Mouse (Mus musculus) neural tube, embryonic 12.5 days (tissue): ENCODE data around the gene Ift22. TPM values are rescaled to one million over a fixed set of nuclear protein-coding genes. Genes with fewer than 3 reads are reported as not detected.
A peak's percentile ranks its signal among the peaks of the same experiment; 100 is the strongest.
"Not testable (repeated sequence)": the region's sequence is repeated elsewhere in the genome, so short reads cannot be mapped to it uniquely, and the experiment has no call there.

ENCODE experiments used
- ATAC-seq: fragments of 200-750 bp; cut with Nextera tagmentation; 2 replicates; pipeline ENCODE4 v1.8.0; 2017; ENCODE audit warnings: low read depth, mild to moderate bottlenecking, moderate TSS enrichment, moderate library complexity; ENCODE audit not compliant: low FRiP score
- H3K27ac ChIP-seq: fragments of 300-500 bp; sonication (generic); 2 replicates; pipeline ENCODE4 v1.5.1; 2016
- H3K27me3 ChIP-seq: fragments of 300-500 bp; sonication (generic); replicated peaks from 2 replicates; pipeline ENCODE4 v1.6.1; 2016; ENCODE audit warnings: mild to moderate bottlenecking
- H3K36me3 ChIP-seq: fragments of 300-500 bp; sonication (generic); 2 replicates; pipeline ENCODE4 v1.6.1; 2016; ENCODE audit warnings: mild to moderate bottlenecking
- H3K4me1 ChIP-seq: fragments of 300-500 bp; sonication (generic); 2 replicates; pipeline ENCODE4 v1.6.1; 2016
- H3K4me2 ChIP-seq: fragments of 300-500 bp; sonication (generic); replicated peaks from 2 replicates; pipeline ENCODE4 v1.6.1; 2016; ENCODE audit warnings: mild to moderate bottlenecking
- H3K4me3 ChIP-seq: fragments of 300-500 bp; sonication (generic); 2 replicates; pipeline ENCODE4 v1.5.1; 2016
- H3K9ac ChIP-seq: fragments of 300-500 bp; sonication (generic); 2 replicates; pipeline ENCODE4 v1.6.1; 2016; ENCODE audit warnings: mild to moderate bottlenecking
- H3K9me3 ChIP-seq: fragments of 300-500 bp; sonication (generic); 2 replicates; pipeline ENCODE4 v1.6.1; 2016; ENCODE audit warnings: mild to moderate bottlenecking
- WGBS: fragments of 180-500 bp; shearing (Covaris S2); methylation state at CpG from one replicate; pipeline ENCODE4 v1.1.7; 2016; 5-methylcytosine and 5-hydroxymethylcytosine counted together
- polyA plus RNA-seq: library from polyadenylated mRNA; unstranded; fragments of >200 nt; fragmentation: Nextera tagmentation; extraction: Ambion mirVana; gene quantifications from 2 replicates; pipeline ENCODE4 v1.2.1, GENCODE M21; 2016

The Ift22 gene
- polyA plus RNA-seq, 1 experiment from 2014 or later, result 98.2 TPM

- H3K4me2 ChIP-seq, result no peak overlapping the region
- H3K9ac ChIP-seq, result no peak overlapping the region
- 63% methylated on average over 7 of the region's 7 CpGs for whole genome bisulfite sequencing
- no peak overlapping the region for H3K27ac ChIP-seq
- H3K9me3 ChIP-seq, result no peaks in the 10 kb centered on the region
- H3K27me3 ChIP-seq, result no peaks in the 10 kb centered on the region
- no peak for ATAC-seq
- no peaks in the 10 kb centered on the region for H3K4me1 ChIP-seq
- no peak overlapping the region for H3K4me3 ChIP-seq
- no peaks in the 10 kb centered on the region for H3K36me3 ChIP-seq
These were observed 31.3 kb downstream of the Ift22 start for GRCm38 (mm10) chr5:136939284-136939683.

- H3K27ac ChIP-seq, H3K4me1 ChIP-seq, H3K36me3 ChIP-seq, H3K9me3 ChIP-seq, ATAC-seq, H3K27me3 ChIP-seq, H3K4me3 ChIP-seq, H3K9ac ChIP-seq, H3K4me2 ChIP-seq: not testable (repeated sequence)
- WGBS, result 85% methylated on average over 6 of the region's 6 CpGs
These were observed 32.1 kb downstream of the Ift22 start for GRCm38 (mm10) chr5:136940029-136940428.

- H3K27me3 ChIP-seq, result no peaks in the 10 kb centered on the region
- 86% methylated on average over 12 of the region's 12 CpGs for WGBS
- no peaks in the 10 kb centered on the region for H3K36me3 ChIP-seq
These were observed 33.1 kb downstream of the Ift22 start for GRCm38 (mm10) chr5:136940845-136941560.

GRCm38 (mm10) chr5:136942781-136943180, 34.8 kb downstream of the Ift22 start:
- no peak for ATAC-seq
- H3K9ac ChIP-seq, result no peak overlapping the region
- 87% methylated on average over 3 of the region's 3 CpGs for WGBS
- H3K4me1 ChIP-seq, result no peaks in the 10 kb centered on the region
- no peaks in the 10 kb centered on the region for H3K27me3 ChIP-seq
- H3K4me2 ChIP-seq, result no peak overlapping the region
- H3K36me3 ChIP-seq, result no peaks in the 10 kb centered on the region
- no peak overlapping the region for H3K4me3 ChIP-seq
- H3K9me3 ChIP-seq, result no peaks in the 10 kb centered on the region
- H3K27ac ChIP-seq, result no peak overlapping the region

More at GRCm38 (mm10) chr5:136940845-136941560, 33.1 kb downstream of the Ift22 start:
- ATAC-seq, result no peak
- Histone ChIP-seq H3K4me3 (no peak overlapping the region), H3K27ac (no peak overlapping the region), H3K4me1 (no peaks in the 10 kb centered on the region), H3K9ac (no peak overlapping the region), H3K4me2 (no peak overlapping the region), H3K9me3 (no peaks in the 10 kb centered on the region)

- Histone ChIP-seq H3K36me3 (no peaks in the 10 kb centered on the region), H3K27me3 (no peaks in the 10 kb centered on the region), H3K27ac (no peak overlapping the region), H3K4me3 (no peak overlapping the region), H3K4me1 (no peaks in the 10 kb centered on the region), H3K4me2 (no peak overlapping the region), H3K9me3 (no peaks in the 10 kb centered on the region), H3K9ac (no peak overlapping the region)
- 82% methylated on average over 2 of the region's 2 CpGs for WGBS
- ATAC-seq, result no peak
These were observed 35.4 kb downstream of the Ift22 start for GRCm38 (mm10) chr5:136943382-136943781.

GRCm38 (mm10) chr5:136945084-136945483, 37.1 kb downstream of the Ift22 start:
- Histone ChIP-seq H3K4me2 (no peak overlapping the region), H3K9me3 (no peaks in the 10 kb centered on the region), H3K27ac (no peak overlapping the region), H3K36me3 (no peaks in the 10 kb centered on the region), H3K9ac (no peak overlapping the region), H3K4me1 (no peaks in the 10 kb centered on the region), H3K4me3 (no peak overlapping the region), H3K27me3 (no peaks in the 10 kb centered on the region)
- WGBS, result 78% methylated on average over 12 of the region's 12 CpGs
- no peak for ATAC-seq

- no peak overlapping the region for H3K27ac ChIP-seq
- no peak overlapping the region for H3K9ac ChIP-seq
- H3K4me1 ChIP-seq, result 0 out of 2 replicates have a peak, but pooled peaks cover 4% of the 10 kb centered on the region
- no peaks in the 10 kb centered on the region for H3K27me3 ChIP-seq
- no peak for ATAC-seq
- H3K9me3 ChIP-seq, result no peaks in the 10 kb centered on the region
- H3K4me3 ChIP-seq, result no peak overlapping the region
- H3K4me2 ChIP-seq, result no peak overlapping the region
- no peaks in the 10 kb centered on the region for H3K36me3 ChIP-seq
These were observed 39.9 kb downstream of the Ift22 start for GRCm38 (mm10) chr5:136947874-136948273.

GRCm38 (mm10) chr5:136949551-136950336, 41.8 kb downstream of the Ift22 start:
- H3K27ac ChIP-seq, H3K4me3 ChIP-seq, H3K36me3 ChIP-seq, H3K4me2 ChIP-seq, H3K9me3 ChIP-seq, H3K27me3 ChIP-seq, ATAC-seq, H3K9ac ChIP-seq: not testable (repeated sequence)
- 85% methylated on average over 14 of the region's 14 CpGs for WGBS
- H3K4me1 ChIP-seq, result peaks cover 13% of the 10 kb centered on the region

GRCm38 (mm10) chr5:136950521-136950920, 42.6 kb downstream of the Ift22 start:
- no peak overlapping the region for H3K4me2 ChIP-seq
- peaks cover 20% of the 10 kb centered on the region for H3K4me1 ChIP-seq
- ATAC-seq, result no peak
- H3K27me3 ChIP-seq, result no peaks in the 10 kb centered on the region
- H3K9ac ChIP-seq, result no peak overlapping the region
- H3K4me3 ChIP-seq, result no peak overlapping the region
- no peaks in the 10 kb centered on the region; the same call in 1 of the 2 replicates for H3K36me3 ChIP-seq
- no peak overlapping the region for H3K27ac ChIP-seq
- H3K9me3 ChIP-seq, result no peaks in the 10 kb centered on the region
- 92% methylated on average over 6 of the region's 6 CpGs for WGBS

- H3K4me2 ChIP-seq, result no peak overlapping the region
These were observed 44.2 kb downstream of the Ift22 start for GRCm38 (mm10) chr5:136952153-136952552.

GRCm38 (mm10) chr5:136953015-136953414, 45.1 kb downstream of the Ift22 start, which contains the start of gene Fis1:
Gene Fis1, plus strand, starts transcription at chr5:136953275.
- Histone ChIP-seq H3K9me3 (no peaks in the 10 kb centered on the region), H3K27me3 (no peaks in the 10 kb centered on the region), H3K27ac (no peak within 1 kb of the TSS; the same call in 1 of the 2 replicates), H3K4me1 (peaks cover 22% of the 10 kb centered on the region), H3K9ac (peak within 1 kb of the TSS; percentile 78), H3K36me3 (peaks cover 14% of the 10 kb centered on the region), H3K4me2 (peak within 1 kb of the TSS; percentile 78), H3K4me3 (peak within 1 kb of the TSS; percentile 69)
- WGBS, result under 1% methylated on average over 23 of the region's 23 CpGs
- ATAC-seq, result peak; percentile 97

More at GRCm38 (mm10) chr5:136952153-136952552, 44.2 kb downstream of the Ift22 start:
- WGBS, result 85% methylated on average over 4 of the region's 4 CpGs
- H3K9me3 ChIP-seq, result no peaks in the 10 kb centered on the region
- no peaks in the 10 kb centered on the region for H3K27me3 ChIP-seq
- peaks cover 8% of the 10 kb centered on the region for H3K36me3 ChIP-seq
- no peak overlapping the region for H3K4me3 ChIP-seq
- no peak for ATAC-seq
- no peak overlapping the region for H3K27ac ChIP-seq
- H3K9ac ChIP-seq, result no peak overlapping the region
- peaks cover 22% of the 10 kb centered on the region for H3K4me1 ChIP-seq

GRCm38 (mm10) chr5:136953440-136953951, 45.5 kb downstream of the Ift22 start:
- H3K4me3 ChIP-seq, result peak overlapping the region; percentile 69
- peaks cover 22% of the 10 kb centered on the region for H3K4me1 ChIP-seq
- H3K4me2 ChIP-seq, result peak overlapping the region; percentile 78
- peak overlapping the region; percentile 78 for H3K9ac ChIP-seq
- peaks cover 14% of the 10 kb centered on the region for H3K36me3 ChIP-seq
- H3K27ac ChIP-seq, result no peak overlapping the region; the same call in 1 of the 2 replicates
- no peaks in the 10 kb centered on the region for H3K9me3 ChIP-seq
- no peaks in the 10 kb centered on the region for H3K27me3 ChIP-seq
- peak; percentile 31 for ATAC-seq
- 4% methylated on average over 12 of the region's 12 CpGs for WGBS
